ENCODE assay signal across 8 mouse cellular contexts in genomic region chr10:80292251-80293146, GRCm38 (mm10). TPM values are rescaled to one million over a fixed set of nuclear protein-coding genes. Genes with fewer than 3 reads are reported as not detected.
A peak's percentile ranks its signal among the peaks of the same experiment; 100 is the strongest.
DNase-seq lines count a peak whose midpoint lies in the region; ATAC-seq lines count a peak whose summit lies in the region.

Rps15 (plus strand) TSS chr10:80292453.

- peaks cover 40% of the 10 kb centered on the region for H3K36me3 ChIP-seq in intestine, embryonic 14.5 days (ENCODE audit: control insufficient read depth, insufficient read depth, low read length)

- H3K4me2 ChIP-seq in intestine, embryonic 14.5 days (ENCODE audit: low read length), result peak within 1 kb of the TSS; percentile 92

- peak; percentile 91 to 93 for DNase-seq in adrenal gland, adult 18-20 months (ENCODE audit: low spot score in 2 of 2)
- DNase-seq in embryo, embryonic 11 days, result peak; percentile 99
- peak; percentile 92 for DNase-seq in gastrocnemius, postnatal 25 days
- peak; percentile 96 for DNase-seq in intestine, embryonic 14.5 days (ENCODE audit: low spot score)
- peak; percentile 94 to 96 for DNase-seq in left cerebral cortex, postnatal 14 days (ENCODE audit: low spot score in 2 of 2)
- DNase-seq in mesoderm, embryonic 11.5 days (ENCODE audit: low read depth, low spot score), result peak; percentile 97
- DNase-seq in right cerebral cortex, postnatal 36 days (ENCODE audit: low spot score in 2 of 2), result peak; percentile 87 to 89
- DNase-seq in yolk sac, embryonic 10.5 days (ENCODE audit: low spot score), result peak; percentile 94

- H3K4me3 ChIP-seq in intestine, embryonic 14.5 days (ENCODE audit: low read depth, low read length), result peak within 1 kb of the TSS; percentile 96

- intact Hi-C loops in left cerebral cortex, postnatal 14 days (cut with DNase I), result no loop called here

- WGBS in intestine, embryonic 14.5 days, result under 1% methylated on average over 72 of the region's 72 CpGs

- peaks cover 18% of the 10 kb centered on the region for H3K4me1 ChIP-seq in intestine, embryonic 14.5 days (replicated peaks; ENCODE audit: control insufficient read depth, insufficient read depth, low read length)

- H3K9ac ChIP-seq in intestine, embryonic 14.5 days (ENCODE audit: low read length), result peak within 1 kb of the TSS; percentile 99

- peak within 1 kb of the TSS; percentile 91 for H3K27ac ChIP-seq in intestine, embryonic 14.5 days (ENCODE audit: low read depth)

- H3K27me3 ChIP-seq in intestine, embryonic 14.5 days (replicated peaks; ENCODE audit: control insufficient read depth, insufficient read depth, low read length), result peaks cover 7% of the 10 kb centered on the region

- H3K9me3 ChIP-seq in intestine, embryonic 14.5 days (ENCODE audit: control insufficient read depth, low read length), result no peaks in the 10 kb centered on the region

- peak; percentile 78 for ATAC-seq in intestine, embryonic 14.5 days (replicated peaks; ENCODE audit: low FRiP score, low TSS enrichment, low read depth)

RNA-seq across cellular contexts. Expression of gene Rps15, which starts in this region (rescaled TPM):
- total RNA-seq in adrenal gland, adult 18-20 months (2021), result 1,000 to 10,000 TPM; 1,162 to 1,195 TPM
- total RNA-seq in gastrocnemius, postnatal 25 days (2021), result 100 to 1,000 TPM; 575 to 593 TPM
- polyA plus RNA-seq in intestine, embryonic 14.5 days (2014; fragmentation: Nextera tagmentation; extraction: Ambion mirVana), result 1,236 and 1,315 TPM in 2 replicates
- total RNA-seq in left cerebral cortex, postnatal 14 days (2021), result 100 to 1,000 TPM; 743 to 795 TPM

Comparison
In these comparisons a context has a peak if more than half of its experiments do, and no peak if none do; other contexts are left out.
1. Peak in every context shown above with its lines: DNase-seq, ATAC-seq, H3K4me3 ChIP-seq and H3K27ac ChIP-seq.